Mouse (Mus musculus) CD8-positive naive resting alpha-beta T cell, adult 57 days (primary cell): ENCODE data around the gene Sdr9c7. TPM values are rescaled to one million over a fixed set of nuclear protein-coding genes. Genes with fewer than 3 reads are reported as not detected.

Experiments used
- total RNA-seq: library from RNA; stranded (reverse); gene quantifications from one replicate; pipeline ENCODE4 v1.2.4, GENCODE M21; 2023

Gene Sdr9c7
- total RNA-seq, result not detected

DNA sequence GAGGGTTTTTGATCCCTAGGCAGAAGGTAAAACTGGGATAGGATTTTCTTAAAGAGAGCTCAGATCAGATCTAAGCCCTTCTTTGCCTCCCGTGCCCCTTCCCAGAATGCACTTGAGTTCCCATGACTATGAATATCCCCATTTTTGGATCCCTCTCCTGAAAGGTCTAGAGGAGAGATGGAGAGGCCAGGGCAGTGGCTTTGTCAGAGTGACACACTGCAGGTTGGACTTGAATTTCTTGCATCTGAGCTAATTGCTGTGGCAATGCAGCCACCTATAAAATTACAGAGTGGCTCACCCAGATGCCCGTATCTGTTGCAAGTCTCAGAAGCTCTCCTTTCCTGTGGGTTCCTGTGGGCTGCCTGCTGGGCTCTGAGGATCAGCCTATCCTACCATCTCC lies at the start of gene Sdr9c7:
TSS of gene Sdr9c7 (plus strand) at position 301 of the 400 bp plus-strand sequence.

DNA sequence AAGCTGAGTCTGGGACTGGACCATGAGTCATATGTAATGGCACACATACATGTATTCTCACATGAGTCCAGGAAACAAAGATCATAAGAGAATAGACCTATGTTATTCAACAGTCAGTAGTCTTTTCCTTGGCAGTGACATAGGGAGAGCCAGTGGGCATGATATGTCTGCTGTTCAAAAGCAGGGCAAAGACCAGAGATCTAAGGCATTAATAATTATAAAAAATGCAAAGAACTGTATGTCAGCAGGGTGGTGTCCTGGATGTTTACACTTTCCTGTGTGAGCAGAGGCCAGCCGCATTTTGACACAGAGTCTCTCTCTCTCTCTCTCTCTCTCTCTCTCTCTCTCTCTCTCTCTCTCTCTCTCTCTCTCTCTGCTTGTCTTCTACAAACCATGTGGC lies 48.7 kb upstream of the Sdr9c7 start, which contains the start of gene Rdh19:
TSS of gene Rdh19 (plus strand) at position 301 of the 400 bp plus-strand sequence.

DNA sequence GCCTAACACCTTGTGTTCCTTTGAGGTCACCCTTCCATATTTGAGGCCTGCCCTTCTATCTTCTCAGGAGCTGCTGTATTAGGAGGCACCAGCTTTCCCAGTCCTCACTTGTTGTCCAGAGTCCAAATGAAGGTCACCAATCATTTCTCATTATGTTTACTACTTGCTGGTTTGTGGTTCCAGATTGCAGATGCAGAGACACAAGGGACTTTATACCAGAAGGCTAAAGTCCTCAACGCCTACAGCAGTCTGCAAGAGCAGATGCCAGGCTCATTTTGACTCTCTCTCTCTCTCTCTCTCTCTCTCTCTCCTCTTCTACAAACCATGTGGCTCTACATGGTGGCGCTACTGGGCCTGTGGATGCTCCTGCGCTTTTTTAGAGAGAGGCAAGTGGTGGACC lies 32.1 kb upstream of the Sdr9c7 start, which contains the start of gene Rdh16f2:
TSS of gene Rdh16f2 (plus strand) at position 243 of the 400 bp plus-strand sequence.

DNA sequence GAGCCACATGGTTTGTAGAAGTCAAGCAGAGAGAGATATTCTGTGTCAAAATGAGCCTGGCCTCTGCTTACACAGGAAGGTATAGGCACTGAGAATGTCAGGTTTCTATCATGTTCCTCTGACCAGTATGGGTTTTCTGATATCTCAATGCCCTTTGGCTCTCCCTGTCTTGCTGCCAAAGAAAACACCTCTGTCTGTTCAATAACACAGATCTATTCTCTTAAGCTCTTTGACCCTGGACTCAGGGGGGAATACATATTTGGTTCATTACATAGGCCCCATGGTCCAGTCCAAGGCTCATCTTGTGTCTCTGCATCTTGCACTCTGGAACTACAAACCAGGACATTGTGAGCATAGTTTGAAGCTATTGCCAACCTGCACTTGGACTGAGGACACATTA lies 9.7 kb upstream of the Sdr9c7 start, which contains the start of gene Rdh7:
TSS of gene Rdh7 (minus strand) at position 213 of the 400 bp plus-strand sequence.

Other genes starting within 250 kb of the Sdr9c7 start
- 7.8 TPM for gene Nemp1, start 231.6 kb upstream of the Sdr9c7 start, total RNA-seq
- gene Nab2, start 229.9 kb upstream of the Sdr9c7 start, total RNA-seq, result 42.3 TPM
- gene Myo1a, start 193.3 kb upstream of the Sdr9c7 start, total RNA-seq, result 0.43 TPM
- not detected for gene Tac2, start 174.0 kb upstream of the Sdr9c7 start, total RNA-seq
- 11.4 TPM for gene Zbtb39, start 159.0 kb upstream of the Sdr9c7 start, total RNA-seq
- gene Gpr182, start 146.8 kb upstream of the Sdr9c7 start, total RNA-seq, result not detected
- gene Rdh1, start 138.8 kb upstream of the Sdr9c7 start, total RNA-seq, result 0.40 TPM
- 0.49 TPM for gene Rdh16f1, start 138.7 kb upstream of the Sdr9c7 start, total RNA-seq
- gene Rdh9, start 122.1 kb upstream of the Sdr9c7 start, total RNA-seq, result not detected
- gene Rdh16, start 97.4 kb upstream of the Sdr9c7 start, total RNA-seq, result not detected
- gene Rdh19, start 48.6 kb upstream of the Sdr9c7 start, total RNA-seq, result not detected
- not detected for gene Rdh16f2, start 32.0 kb upstream of the Sdr9c7 start, total RNA-seq
- gene Rdh7, start 9.7 kb upstream of the Sdr9c7 start, total RNA-seq, result not detected
- not detected for gene Hsd17b6, start 109.1 kb downstream of the Sdr9c7 start, total RNA-seq
- 20.7 TPM for gene Prim1, start 116.7 kb downstream of the Sdr9c7 start, total RNA-seq
- gene Naca, start 137.1 kb downstream of the Sdr9c7 start, total RNA-seq, result 830 TPM
- 118 TPM for gene Ptges3, start 160.4 kb downstream of the Sdr9c7 start, total RNA-seq
- 629 TPM for gene Atp5b, start 184.8 kb downstream of the Sdr9c7 start, total RNA-seq
- gene Baz2a, start 193.1 kb downstream of the Sdr9c7 start, total RNA-seq, result 104 TPM